Mouse (Mus musculus): ENCODE data around the gene Bcl2l11. TPM values are rescaled to one million over a fixed set of nuclear protein-coding genes. Genes with fewer than 3 reads are reported as not detected.

Bcl2l11 gene
- total RNA-seq, 2 experiments from 2014 or later: 28.2 to 29.9 TPM

GRCm38 (mm10) chr2:128114621-128115020 lies 11.2 kb upstream of the Bcl2l11 start:
- no peak for DNase-seq

DNA sequence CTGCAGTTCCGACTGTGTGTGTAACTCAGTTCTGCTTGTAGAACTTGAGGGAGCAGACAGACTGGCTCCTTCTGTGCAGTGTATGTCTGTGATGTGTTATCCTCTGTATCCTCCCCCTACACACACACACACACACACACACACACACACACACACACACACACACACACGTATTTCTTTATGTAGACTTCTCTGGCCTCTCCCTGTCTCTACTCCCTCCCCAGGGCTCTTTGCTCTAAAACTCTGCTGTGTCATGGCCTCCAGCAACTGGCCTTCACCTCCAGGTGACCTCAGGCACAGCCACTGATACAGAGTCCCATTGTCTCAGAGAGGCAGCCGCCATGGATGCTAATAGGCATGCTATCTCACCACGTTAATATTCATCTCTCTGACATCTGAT lies 10.3 kb upstream of the Bcl2l11 start:
- DNase-seq: no peak

DNA sequence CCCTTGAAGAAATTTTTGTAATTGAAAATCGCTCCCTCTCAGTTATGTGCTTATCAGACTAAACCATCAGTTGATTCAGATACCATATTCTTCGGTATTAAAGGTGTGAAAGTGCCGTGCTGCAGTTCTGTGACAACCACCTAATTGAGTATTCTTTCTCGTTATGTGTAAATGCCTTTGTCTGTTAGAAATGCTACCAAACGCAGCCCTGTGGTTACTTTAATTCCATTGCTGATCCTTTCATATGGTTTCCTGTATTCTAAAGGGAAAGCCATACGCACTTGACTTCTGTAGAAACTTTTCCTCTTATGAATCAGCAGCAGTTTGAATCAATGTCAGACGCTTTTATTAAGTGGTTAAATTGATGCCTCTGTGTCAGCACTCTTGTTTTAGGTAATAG lies 8.2 kb upstream of the Bcl2l11 start:
- no peak for DNase-seq

- no peak for DNase-seq
Measured at GRCm38 (mm10) chr2:128118971-128119370, 6.9 kb upstream of the Bcl2l11 start.

- DNase-seq: peak; percentile 76
Measured at GRCm38 (mm10) chr2:128122491-128122890, 3.3 kb upstream of the Bcl2l11 start.

DNA sequence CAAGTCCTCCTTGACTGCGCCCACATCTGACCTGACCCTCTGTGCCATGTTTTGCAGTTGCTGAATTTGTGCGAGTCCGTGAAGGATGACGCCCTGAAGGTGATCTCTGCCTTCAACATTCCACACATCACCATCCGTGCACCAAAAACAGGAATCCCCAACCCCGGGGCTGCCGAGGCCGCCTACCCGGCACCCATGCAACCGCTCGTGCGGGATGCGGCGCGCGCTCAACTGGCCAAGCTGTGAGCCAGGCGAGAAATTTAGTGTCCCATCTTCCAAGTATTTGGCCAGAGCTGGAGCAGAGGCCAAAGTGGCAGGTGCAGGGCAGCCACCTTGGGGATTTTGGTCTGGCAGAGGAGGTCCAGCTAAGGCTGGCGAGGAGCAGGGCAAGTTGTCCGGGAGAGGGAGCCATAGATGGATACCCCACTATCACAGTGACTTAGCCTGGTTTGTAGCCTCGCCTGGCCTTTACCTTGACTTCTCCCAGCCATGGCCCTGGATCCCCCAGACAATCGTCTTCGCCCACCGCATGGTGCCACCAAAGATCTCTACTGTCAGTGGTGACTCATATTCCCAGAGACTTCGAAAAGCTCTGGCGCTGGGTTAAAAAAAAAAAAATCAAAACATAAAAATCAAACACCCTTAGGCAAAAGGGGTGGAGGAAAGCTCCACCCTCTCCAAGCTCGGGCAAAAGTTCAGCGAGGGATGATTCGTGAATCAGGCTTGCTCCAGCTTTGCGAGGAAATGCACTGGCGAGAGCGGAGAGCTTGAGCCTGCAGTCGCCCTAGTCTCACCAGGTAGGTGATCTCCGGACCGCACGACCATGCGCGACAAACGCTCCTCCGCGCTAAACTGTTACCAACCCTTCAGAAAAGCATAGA lies 2.7 kb upstream of the Bcl2l11 start:
- peak; percentile 47 for DNase-seq

DNA sequence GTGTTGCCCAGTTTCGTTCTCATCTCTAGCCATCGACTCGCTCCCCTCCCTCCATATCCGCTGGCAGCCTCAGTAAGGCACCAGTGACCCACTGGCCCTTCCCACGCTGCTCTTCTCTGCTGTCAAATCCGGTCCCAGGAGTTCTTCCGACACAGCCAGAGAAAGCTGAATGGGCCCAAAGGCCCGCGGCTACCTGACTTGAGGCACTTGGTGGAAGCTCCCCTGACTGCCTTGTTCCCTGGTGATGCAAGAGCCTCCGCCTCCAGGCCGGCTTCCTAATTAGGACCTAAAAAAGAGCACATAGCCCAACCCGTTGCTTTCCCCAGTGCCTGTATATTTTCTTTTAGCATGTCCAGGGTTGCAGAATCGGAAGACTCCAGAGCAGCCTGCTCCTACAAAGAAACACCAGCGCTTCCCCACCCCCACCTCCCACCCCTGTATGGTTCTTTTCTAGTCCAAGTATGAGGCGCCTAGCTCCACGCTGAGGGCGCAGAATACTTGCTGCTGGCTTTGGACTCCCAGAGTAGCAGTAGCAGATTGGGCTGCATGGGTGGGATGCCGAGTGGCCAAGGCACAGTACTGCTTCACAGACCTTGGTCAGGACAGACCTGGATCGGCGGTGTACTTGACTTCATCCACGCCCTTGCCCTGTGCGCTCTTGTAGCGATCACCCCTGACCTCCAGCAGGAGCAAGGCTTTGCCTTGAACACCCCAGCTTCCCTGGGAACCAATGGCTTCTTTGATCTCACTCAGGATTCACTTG lies 1.7 kb upstream of the Bcl2l11 start:
- DNase-seq: no peak

DNA sequence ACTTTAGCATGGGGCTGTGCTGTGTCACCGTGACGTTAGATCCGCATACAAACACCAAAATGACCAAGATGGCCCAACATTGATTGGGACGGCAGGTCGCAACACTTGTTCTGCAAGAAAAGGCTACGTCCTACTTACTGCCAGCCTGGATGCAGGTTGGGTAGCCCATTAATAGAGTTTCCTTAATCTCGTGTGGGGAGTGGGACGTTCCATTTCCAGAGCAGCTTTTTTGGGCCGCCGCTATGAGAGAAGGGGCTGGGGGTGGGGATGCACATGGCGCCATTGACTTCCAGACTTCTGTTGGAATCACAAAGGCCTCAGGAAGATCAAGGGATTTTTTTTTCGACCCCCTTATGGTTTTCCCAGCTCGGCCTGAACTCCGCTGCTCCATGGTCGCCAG lies 1.1 kb upstream of the Bcl2l11 start:
- DNase-seq: no peak

DNA sequence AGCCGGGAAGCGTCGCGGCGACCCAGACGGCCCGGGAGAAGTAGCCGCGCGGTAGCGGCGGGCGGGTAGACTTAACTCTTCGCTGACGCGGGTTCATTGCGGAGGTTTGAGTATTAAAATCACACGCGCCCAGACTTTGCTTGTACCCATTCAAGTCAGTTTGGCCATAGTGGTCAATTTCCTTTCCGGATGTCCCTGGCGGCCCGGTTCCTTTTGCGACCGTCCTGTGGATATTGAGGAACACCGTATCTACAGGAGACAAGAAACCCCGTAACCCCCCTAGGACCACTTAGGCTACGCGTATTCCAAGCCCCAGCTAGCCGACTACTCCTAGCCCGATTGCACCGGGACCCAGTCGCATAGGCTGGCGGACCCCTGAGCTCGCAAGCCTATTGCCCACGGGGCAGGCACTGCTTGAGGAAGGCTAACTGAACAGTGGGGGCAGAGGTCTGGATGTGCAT lies 783 bp downstream of the Bcl2l11 start:
- peak; percentile 41 for DNase-seq

GRCm38 (mm10) chr2:128127121-128127671 lies 1.4 kb downstream of the Bcl2l11 start:
- DNase-seq: peak; percentile 97

GRCm38 (mm10) chr2:128127691-128128292 lies 2.0 kb downstream of the Bcl2l11 start:
- DNase-seq: peak; percentile 87

DNA sequence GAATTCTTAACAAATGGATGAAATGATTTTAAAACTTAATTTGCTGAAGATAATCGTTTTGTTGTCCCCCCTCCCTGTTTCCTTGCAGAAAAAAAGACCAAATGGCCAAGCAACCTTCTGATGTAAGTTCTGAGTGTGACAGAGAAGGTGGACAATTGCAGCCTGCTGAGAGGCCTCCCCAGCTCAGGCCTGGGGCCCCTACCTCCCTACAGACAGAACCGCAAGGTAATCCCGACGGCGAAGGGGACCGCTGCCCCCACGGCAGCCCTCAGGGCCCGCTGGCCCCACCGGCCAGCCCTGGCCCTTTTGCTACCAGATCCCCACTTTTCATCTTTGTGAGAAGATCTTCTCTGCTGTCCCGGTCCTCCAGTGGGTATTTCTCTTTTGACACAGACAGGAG lies 2.7 kb downstream of the Bcl2l11 start:
- no peak for DNase-seq

DNA sequence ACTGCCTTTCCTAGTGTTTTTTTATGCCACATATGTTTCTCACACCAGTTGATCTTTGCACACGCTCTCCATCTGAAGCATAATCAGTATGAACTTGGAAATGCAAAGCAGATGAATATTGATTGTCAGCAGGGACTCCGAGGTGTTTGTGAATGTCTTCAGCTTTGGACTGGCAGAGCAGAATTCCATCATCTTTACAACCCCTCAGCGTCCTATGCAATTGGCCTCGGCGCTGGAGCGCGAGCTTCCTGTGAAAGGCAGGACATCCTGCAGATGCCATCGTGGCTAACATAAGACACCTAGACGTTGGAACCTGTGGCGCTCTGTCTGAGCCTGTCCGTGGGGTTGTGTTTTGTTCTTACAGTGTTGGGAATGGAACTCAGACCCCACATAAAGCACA lies 5.7 kb downstream of the Bcl2l11 start:
- DNase-seq: no peak

- no peak for DNase-seq
Measured at GRCm38 (mm10) chr2:128132635-128133034, 6.8 kb downstream of the Bcl2l11 start.

GRCm38 (mm10) chr2:128133865-128134264 lies 8.0 kb downstream of the Bcl2l11 start:
- DNase-seq: no peak

- DNase-seq: no peak
Measured at GRCm38 (mm10) chr2:128134474-128134873, 8.6 kb downstream of the Bcl2l11 start.

DNA sequence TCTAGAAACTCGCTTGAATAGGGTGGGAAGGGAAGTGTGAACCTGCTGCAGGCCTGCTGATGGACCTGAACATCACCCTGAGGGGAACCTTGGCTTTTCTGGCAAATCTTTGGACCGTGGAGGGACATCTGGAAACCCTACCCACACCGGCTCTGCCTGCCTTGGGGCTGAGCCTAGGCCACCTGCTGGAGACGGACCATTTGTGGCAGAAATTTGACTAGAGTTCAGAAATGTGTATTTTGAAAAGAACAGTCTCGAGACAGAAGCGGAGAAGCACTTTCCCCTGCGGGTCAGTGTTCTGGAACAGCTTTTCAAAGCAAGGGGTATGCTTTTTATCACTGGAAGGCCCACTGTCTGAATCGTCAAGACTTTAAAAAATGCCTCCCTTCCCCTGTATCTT lies 9.1 kb downstream of the Bcl2l11 start:
- DNase-seq: no peak

GRCm38 (mm10) chr2:128136769-128137433 lies 11.1 kb downstream of the Bcl2l11 start:
- no peak for DNase-seq

DNA sequence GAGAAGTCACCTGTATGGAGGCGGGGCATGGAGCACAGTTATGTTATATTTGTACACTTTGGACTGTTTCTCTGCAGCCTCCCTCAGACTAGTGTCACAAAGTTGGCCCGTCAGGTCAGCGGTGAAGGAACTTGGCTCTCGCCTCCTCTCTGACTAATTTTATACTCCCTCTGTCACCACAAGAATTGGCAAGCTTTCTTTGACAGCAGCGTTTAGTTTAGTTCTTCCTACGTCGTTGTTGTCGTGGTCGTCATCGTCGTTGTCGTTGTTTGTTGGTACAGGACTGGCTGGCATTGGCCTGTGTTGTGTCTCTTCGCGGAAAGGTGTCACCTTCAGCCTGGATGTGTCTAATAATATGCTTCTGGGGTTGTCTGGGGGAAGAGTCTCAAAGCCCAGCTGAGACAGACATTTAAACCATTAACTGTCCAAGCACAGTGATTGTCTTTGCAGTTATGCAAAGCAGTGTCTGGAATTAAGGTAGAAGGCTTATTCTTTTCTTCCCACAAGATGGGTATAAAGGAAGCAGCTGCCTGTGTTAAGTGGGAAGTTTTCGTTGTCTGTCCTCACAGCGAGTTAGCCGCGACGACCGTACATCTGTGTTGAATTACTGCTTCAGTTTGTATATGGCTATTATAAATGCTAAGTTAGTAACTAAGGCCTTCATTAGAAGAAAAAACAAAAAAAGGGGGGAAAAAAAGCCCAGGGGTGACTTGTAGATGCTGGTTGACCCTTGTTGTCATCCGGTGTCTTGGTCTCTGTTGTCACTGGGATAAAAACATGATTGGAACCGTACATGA lies 11.8 kb downstream of the Bcl2l11 start:
- peak; percentile 68 for DNase-seq

GRCm38 (mm10) chr2:128138924-128139323 lies 13.1 kb downstream of the Bcl2l11 start:
- DNase-seq: no peak

GRCm38 (mm10) chr2:128139781-128140180 lies 13.9 kb downstream of the Bcl2l11 start:
- DNase-seq: peak; percentile 51
